Mouse (Mus musculus) monocyte, adult 5-6 weeks (primary cell): Measurements from ENCODE around the gene Ppp2r5e. TPM values are rescaled to one million over a fixed set of nuclear protein-coding genes. Genes with fewer than 3 reads are reported as not detected.

ENCODE experiments used
- ATAC-seq: fragments of 153-309, 156-312 bp; replicated peaks from 2 replicates; pipeline ENCODE4 v1.8.0; 2017; ENCODE audit warnings: mild to moderate bottlenecking; ENCODE audit not compliant: low TSS enrichment, insufficient number of reproducible peaks, severe bottlenecking, poor library complexity, low FRiP score
- total RNA-seq: library from RNA; stranded (forward); fragments of 200-1000, 200-491, 200-594 nt; gene quantifications from 3 replicates; pipeline ENCODE4 v1.2.3, GENCODE M21; 2017

Ppp2r5e gene
- 18.1 to 30.8 TPM (median 25.0 TPM) in 3 replicates for total RNA-seq

- ATAC-seq, result peak; percentile 97
These were observed at the start of gene Ppp2r5e for GRCm38 (mm10) chr12:75596154-75597002. Gene Ppp2r5e (minus strand): TSS chr12:75596245.

GRCm38 (mm10) chr12:75645780-75646179 is 49.7 kb upstream of the Ppp2r5e start:
- no peak for ATAC-seq

DNA sequence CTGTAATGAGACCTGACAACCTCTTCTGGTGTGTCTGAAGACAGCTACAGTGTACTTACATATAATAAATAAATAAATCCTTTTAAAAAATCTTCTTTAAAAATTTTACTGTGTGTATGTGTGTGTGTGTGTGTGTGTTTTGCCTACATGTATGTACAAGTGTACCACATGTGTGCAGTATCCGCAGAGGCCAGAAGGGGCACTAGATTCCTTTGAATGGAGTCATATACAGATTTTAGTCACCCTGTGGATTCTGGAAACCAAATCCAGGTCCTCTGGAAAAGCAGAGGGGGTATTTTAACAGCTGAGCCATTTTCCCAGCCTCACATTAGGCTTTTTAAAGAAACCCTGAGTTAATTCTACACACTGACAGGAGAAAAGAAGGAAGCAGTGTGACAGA is 45.7 kb upstream of the Ppp2r5e start:
- ATAC-seq, result no peak

DNA sequence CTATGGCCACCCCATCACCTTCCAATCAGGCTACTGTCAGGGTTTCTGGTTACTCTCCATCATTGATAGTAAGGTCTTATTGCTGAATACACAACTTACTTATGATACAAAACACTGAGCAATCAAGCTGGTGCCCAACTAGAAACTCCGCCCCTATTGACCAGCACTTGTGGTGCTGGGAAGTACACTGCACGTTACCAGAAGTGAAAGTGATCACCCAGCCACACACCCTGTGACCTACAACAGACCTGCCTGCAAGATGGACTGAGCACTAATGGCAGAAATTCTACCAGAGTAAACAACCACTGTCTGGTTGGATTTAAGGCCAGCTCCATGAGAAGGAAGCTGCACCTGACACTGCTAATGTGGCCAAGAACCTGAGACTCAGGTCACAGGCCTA is 42.3 kb upstream of the Ppp2r5e start:
- peak; percentile 71; the same call in 1 of the 2 replicates for ATAC-seq

GRCm38 (mm10) chr12:75637103-75637502 is 41.1 kb upstream of the Ppp2r5e start:
- 0 out of 2 replicates have a peak, but pooled peaks have one; percentile 38 for ATAC-seq

- ATAC-seq, result 0 out of 2 replicates have a peak, but pooled peaks have one; percentile 44
These were observed 39.9 kb upstream of the Ppp2r5e start for GRCm38 (mm10) chr12:75635771-75636430.

GRCm38 (mm10) chr12:75629618-75630017 is 33.6 kb upstream of the Ppp2r5e start:
- ATAC-seq, result no peak

DNA sequence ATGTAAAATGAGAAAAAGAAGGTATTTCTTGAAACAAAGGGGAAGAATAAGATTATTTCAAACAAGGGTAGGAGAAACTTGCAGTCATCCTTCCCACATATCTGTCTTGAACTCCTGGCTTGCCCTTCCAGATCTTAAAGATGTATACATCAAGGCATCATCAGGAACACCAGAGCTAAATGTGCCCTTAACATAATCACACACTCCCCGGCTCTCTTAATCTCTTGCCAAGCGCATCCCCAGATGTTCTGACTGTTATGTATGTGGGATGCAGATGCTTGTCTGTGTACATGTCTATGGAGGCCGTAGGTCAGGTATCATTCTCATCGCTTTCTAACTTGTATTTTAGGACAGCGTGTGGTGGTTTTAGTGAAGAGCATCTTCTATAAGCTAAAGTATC is 27.2 kb upstream of the Ppp2r5e start:
- ATAC-seq, result no peak

- ATAC-seq, result no peak
These were observed 26.8 kb upstream of the Ppp2r5e start for GRCm38 (mm10) chr12:75622835-75623234.

DNA sequence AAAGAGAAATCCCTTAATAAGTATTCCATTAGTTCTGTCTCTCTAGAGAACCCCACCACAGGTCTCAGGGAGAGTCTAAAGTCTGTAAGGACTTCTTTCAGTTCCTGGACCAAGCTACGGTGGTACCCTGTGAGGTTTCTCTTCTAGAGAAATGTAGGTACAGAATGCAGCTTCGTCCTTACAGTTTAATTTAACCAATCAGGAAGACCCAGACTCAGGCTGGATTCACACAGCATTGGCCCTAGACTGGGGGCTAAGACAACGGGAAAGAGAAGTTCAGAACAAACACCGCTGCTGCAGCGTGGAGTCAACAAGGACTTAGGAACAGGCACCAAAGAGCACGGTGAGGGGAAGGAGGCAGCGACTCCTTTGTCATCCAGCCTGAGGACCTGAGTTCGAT is 20.8 kb upstream of the Ppp2r5e start:
- ATAC-seq, result no peak

GRCm38 (mm10) chr12:75616158-75616791 is 20.2 kb upstream of the Ppp2r5e start:
- no peak for ATAC-seq

- no peak for ATAC-seq
These were observed 19.5 kb upstream of the Ppp2r5e start for GRCm38 (mm10) chr12:75615556-75615955.

- ATAC-seq, result no peak
These were observed 16.7 kb upstream of the Ppp2r5e start for GRCm38 (mm10) chr12:75612711-75613110.

DNA sequence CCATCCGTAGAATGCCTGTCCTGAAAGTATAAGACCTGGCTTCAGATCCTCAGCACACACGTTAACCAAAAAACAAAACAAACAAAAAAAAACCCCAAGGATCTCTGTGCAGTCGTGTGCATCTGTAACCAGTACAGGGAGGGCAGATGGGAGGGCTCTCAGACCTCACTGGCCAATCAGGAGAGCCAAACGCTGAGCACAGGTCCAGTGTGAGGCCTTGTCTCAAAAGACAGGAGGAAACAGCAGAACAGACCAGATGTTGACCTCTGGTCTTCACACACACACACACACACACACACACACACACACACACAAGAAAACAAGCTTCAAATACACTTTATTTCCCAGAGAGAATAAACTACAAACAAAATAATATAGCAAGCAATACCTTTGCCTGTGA is 3.4 kb upstream of the Ppp2r5e start:
- ATAC-seq, result no peak

- no peak for ATAC-seq
These were observed 2.9 kb upstream of the Ppp2r5e start for GRCm38 (mm10) chr12:75598988-75599387.

DNA sequence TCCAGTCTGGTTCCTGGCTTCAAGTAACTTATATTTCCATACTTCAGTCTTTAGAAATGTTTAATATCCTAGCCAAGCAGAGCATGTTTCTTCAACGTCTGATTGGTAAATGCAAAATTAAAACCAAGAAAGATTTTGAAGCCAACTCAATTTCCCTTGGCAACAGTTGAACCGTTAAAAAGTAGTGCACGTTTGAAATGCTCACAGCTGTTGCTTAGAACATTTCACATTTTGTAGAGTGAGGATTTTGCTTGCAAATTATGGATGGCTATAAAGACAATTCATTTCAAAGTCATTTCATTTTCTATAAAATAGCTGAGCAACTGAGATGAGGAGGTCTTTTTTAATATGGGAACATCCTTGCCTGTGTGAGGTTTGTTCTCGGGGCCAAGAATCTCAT is 1.7 kb upstream of the Ppp2r5e start:
- no peak for ATAC-seq

GRCm38 (mm10) chr12:75595291-75596153 is 523 bp downstream of the Ppp2r5e start:
- ATAC-seq, result no peak

DNA sequence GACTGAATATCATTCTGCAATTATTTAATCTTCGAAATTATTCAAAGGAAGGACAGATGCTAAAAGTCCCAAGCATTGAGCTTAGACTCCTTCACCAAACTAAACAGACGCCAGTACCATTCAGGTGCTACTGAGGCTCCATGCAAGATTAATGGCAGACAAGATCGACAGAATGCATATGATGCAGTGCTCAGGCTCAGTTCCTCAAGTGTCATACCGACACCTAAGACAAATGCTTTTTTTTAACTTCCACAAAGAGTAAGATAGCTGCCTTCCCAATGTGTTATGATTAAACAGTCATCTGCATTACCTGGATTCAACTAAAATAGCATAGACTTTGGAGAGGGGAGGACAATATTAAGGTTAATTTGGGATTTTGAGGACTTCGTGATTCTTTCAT is 1.6 kb downstream of the Ppp2r5e start:
- ATAC-seq, result no peak

- ATAC-seq, result no peak
These were observed 2.2 kb downstream of the Ppp2r5e start for GRCm38 (mm10) chr12:75593817-75594216.
